Comparison of ENCODE assay signal across 18 mouse cellular contexts in the genomic region with DNA sequence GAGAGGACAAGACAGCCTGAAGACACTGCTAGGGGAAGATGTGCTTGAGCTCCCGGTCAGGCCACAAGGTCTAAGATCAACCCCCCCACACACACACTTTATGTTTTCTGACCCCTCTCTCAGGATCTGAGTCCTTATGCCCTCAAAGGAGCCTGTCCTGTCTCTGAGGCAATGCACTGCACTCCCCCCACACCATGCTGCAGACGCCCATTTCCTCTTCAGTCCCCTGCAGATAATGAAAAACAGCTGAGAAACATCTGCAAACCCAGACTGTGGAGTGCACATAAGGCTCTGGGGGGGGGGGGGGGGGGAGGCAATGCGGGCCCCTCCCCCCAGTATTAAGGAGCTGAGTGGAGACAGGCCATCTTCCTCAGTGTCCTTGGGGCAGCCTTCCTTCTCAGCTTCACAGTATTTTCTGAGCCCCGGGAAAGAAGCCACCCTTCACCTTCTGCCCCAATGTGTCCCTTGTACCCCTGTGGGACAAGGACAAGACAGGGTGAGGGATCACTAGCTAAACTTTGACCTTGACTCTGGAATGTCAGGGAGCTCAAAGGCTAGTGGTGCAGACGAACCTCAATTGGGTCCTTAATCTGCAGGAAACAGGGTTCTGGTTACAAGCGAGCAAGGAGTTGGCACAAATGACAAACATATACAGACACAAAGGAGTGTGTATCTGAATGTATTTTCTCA. TPM values are rescaled to one million over a fixed set of nuclear protein-coding genes. Genes with fewer than 3 reads are reported as not detected.
DNase-seq lines count a peak whose midpoint lies in the region; ATAC-seq and TF ChIP-seq lines count a peak whose summit lies in the region.
"Had no signal": no experiment of that assay in that cellular context is flagged by ENCODE, and none has a peak within 500 bp of the region (broad histone marks: within the 10 kb centered on the region; RNA-seq: fewer than 3 reads in every experiment).

No protein-coding gene starts in this region.

- H3K4me3 ChIP-seq in lung, embryonic 14.5 days (ENCODE audit: low read depth, low read length): no peak overlapping the region
- no peak overlapping the region for H3K4me3 ChIP-seq in embryonic facial prominence, embryonic 12.5 days
- H3K4me3 ChIP-seq in limb, embryonic 14.5 days (replicated peaks; ENCODE audit: low read length): no peak overlapping the region
- H3K4me3 ChIP-seq: heart, embryonic 12.5 days; hindbrain, embryonic 15.5 days; liver, embryonic 15.5 days; midbrain, embryonic 13.5 days had no signal

- no peaks in the 10 kb centered on the region; the same call in 1 of the 2 replicates for H3K9me3 ChIP-seq in lung, embryonic 14.5 days (ENCODE audit: low read depth, low read length)
- H3K9me3 ChIP-seq in embryonic facial prominence, embryonic 12.5 days: 0 out of 2 replicates have a peak, but pooled peaks cover 11% of the 10 kb centered on the region
- H3K9me3 ChIP-seq in limb, embryonic 14.5 days (ENCODE audit: control insufficient read depth, low read length): no peaks in the 10 kb centered on the region
- H3K9me3 ChIP-seq: liver, embryonic 15.5 days had no signal

- no peaks in the 10 kb centered on the region for H3K27me3 ChIP-seq in lung, embryonic 14.5 days (ENCODE audit: insufficient read depth, low read length)
- no peaks in the 10 kb centered on the region for H3K27me3 ChIP-seq in embryonic facial prominence, embryonic 12.5 days
- no peaks in the 10 kb centered on the region for H3K27me3 ChIP-seq in limb, embryonic 14.5 days (ENCODE audit: control insufficient read depth, insufficient read depth, low read length)
- H3K27me3 ChIP-seq: heart, embryonic 12.5 days; hindbrain, embryonic 15.5 days; liver, embryonic 15.5 days; midbrain, embryonic 13.5 days had no signal

- TF ChIP-seq POLR2A in limb, embryonic 14.5 days (IDR thresholded peaks at IDR 0.05; ENCODE audit: borderline replicate concordance, extremely low read depth, insufficient read depth, insufficient read length): no peak

- peak; percentile 87 for ATAC-seq in lung, embryonic 14.5 days (ENCODE audit: insufficient read depth)
- ATAC-seq in embryonic facial prominence, embryonic 12.5 days (ENCODE audit: insufficient number of reproducible peaks, insufficient read depth, low FRiP score, low TSS enrichment): peak; percentile 87
- peak; percentile 60; the same call in 1 of the 2 replicates for ATAC-seq in limb, embryonic 14.5 days (ENCODE audit: low FRiP score, low read depth)
- ATAC-seq: forebrain, embryonic 14.5 days; midbrain, embryonic 13.5 days had no signal

- 0 out of 2 replicates have a peak, but pooled peaks cover 6% of the 10 kb centered on the region for H3K4me1 ChIP-seq in lung, embryonic 14.5 days (ENCODE audit: insufficient read depth)
- H3K4me1 ChIP-seq in embryonic facial prominence, embryonic 12.5 days: peaks cover 14% of the 10 kb centered on the region
- H3K4me1 ChIP-seq in limb, embryonic 14.5 days (ENCODE audit: control insufficient read depth, insufficient read depth, low read length): peaks cover 11% of the 10 kb centered on the region
- H3K4me1 ChIP-seq: hindbrain, embryonic 15.5 days; liver, embryonic 15.5 days; midbrain, embryonic 13.5 days had no signal

- H3K27ac ChIP-seq in lung, embryonic 14.5 days (ENCODE audit: low read depth): no peak overlapping the region
- peak overlapping the region; percentile 70 for H3K27ac ChIP-seq in embryonic facial prominence, embryonic 12.5 days
- no peak overlapping the region for H3K27ac ChIP-seq in limb, embryonic 14.5 days (replicated peaks; ENCODE audit: low read depth, low read length)
- H3K27ac ChIP-seq: hindbrain, embryonic 15.5 days; liver, embryonic 15.5 days; midbrain, embryonic 13.5 days had no signal

- no peaks in the 10 kb centered on the region for H3K36me3 ChIP-seq in lung, embryonic 14.5 days (ENCODE audit: insufficient read depth)
- no peaks in the 10 kb centered on the region for H3K36me3 ChIP-seq in embryonic facial prominence, embryonic 12.5 days
- H3K36me3 ChIP-seq in limb, embryonic 14.5 days (ENCODE audit: control insufficient read depth, insufficient read depth, low read length): no peaks in the 10 kb centered on the region
- H3K36me3 ChIP-seq: heart, embryonic 12.5 days; hindbrain, embryonic 15.5 days; liver, embryonic 15.5 days; midbrain, embryonic 13.5 days had no signal

- peak; percentile 73 for DNase-seq in lung, embryonic 14.5 days
- no peak for DNase-seq in lung, postnatal 36 days
- DNase-seq in embryo, embryonic 10 days (ENCODE audit: low spot score): peak; percentile 57
- peak; percentile 63 for DNase-seq in limb, embryonic 14.5 days (ENCODE audit: low spot score)
- DNase-seq in left cerebral cortex, adult 18-20 months (ENCODE audit: low spot score in 2 of 2): no peak
- DNase-seq in cerebellum, postnatal 36 days: no peak
- DNase-seq in layer of hippocampus, postnatal 10 days (ENCODE audit: low spot score in 2 of 2): no peak
- DNase-seq: adrenal gland, postnatal 10 days; gastrocnemius, postnatal 14 days; kidney, postnatal 36 days; spleen, adult 18-20 months; thymus, adult 18-20 months had no signal

- TF ChIP-seq CTCF in lung, embryonic 14.5 days (IDR thresholded peaks at IDR 0.05; ENCODE audit: low read depth): no peak

- H3K9ac ChIP-seq in lung, embryonic 14.5 days: no peak overlapping the region
- H3K9ac ChIP-seq in embryonic facial prominence, embryonic 12.5 days: no peak overlapping the region
- H3K9ac ChIP-seq in limb, embryonic 14.5 days (ENCODE audit: low read depth, low read length, severe bottlenecking): no peak overlapping the region
- H3K9ac ChIP-seq: heart, embryonic 12.5 days; hindbrain, embryonic 15.5 days; liver, embryonic 15.5 days; midbrain, embryonic 13.5 days had no signal

- H3K4me2 ChIP-seq in lung, embryonic 14.5 days: no peak overlapping the region
- H3K4me2 ChIP-seq in embryonic facial prominence, embryonic 12.5 days (replicated peaks): no peak overlapping the region
- no peak overlapping the region for H3K4me2 ChIP-seq in limb, embryonic 14.5 days (replicated peaks; ENCODE audit: low read depth, low read length, severe bottlenecking)
- H3K4me2 ChIP-seq: heart, embryonic 12.5 days; hindbrain, embryonic 15.5 days; liver, embryonic 15.5 days; midbrain, embryonic 13.5 days had no signal

- WGBS in lung, embryonic 14.5 days: 45% methylated on average over 6 of the region's 6 CpGs
- 17% methylated on average over 6 of the region's 6 CpGs for WGBS in embryonic facial prominence, embryonic 12.5 days
- 33% methylated on average over 5 of the region's 6 CpGs for WGBS in limb, embryonic 14.5 days

RNA-seq across cellular contexts. Expression of a gene that starts 29.0 kb away (rescaled TPM):
- polyA plus RNA-seq in lung, embryonic 14.5 days (2014; fragmentation: Nextera tagmentation; extraction: Ambion mirVana): 0.39 and 0.42 TPM in 2 replicates
- polyA plus RNA-seq in embryonic facial prominence, embryonic 12.5 days (2016; fragmentation: Nextera tagmentation; extraction: Ambion mirVana): 0.33 and 0.51 TPM in 2 replicates
- 1.2 and 1.3 TPM in 2 replicates for polyA plus RNA-seq in limb, embryonic 14.5 days (2012; rRNA removed)
- 0.32 and 1.5 TPM in 2 replicates for polyA plus RNA-seq in limb, embryonic 14.5 days (2014; fragmentation: Nextera tagmentation; extraction: Ambion mirVana)
- total RNA-seq in left cerebral cortex, adult 18-20 months (2021): 1 to 10 TPM; 1.9 to 2.7 TPM
- under 1 TPM; 0.41 to 0.47 TPM for total RNA-seq in layer of hippocampus, postnatal 10 days (2021)
- polyA plus RNA-seq: liver, embryonic 15.5 days had no signal

RNA-seq across cellular contexts. Expression of a gene that starts 42.1 kb away (rescaled TPM):
- 63.0 and 74.6 TPM in 2 replicates for polyA plus RNA-seq in lung, embryonic 14.5 days (2014; fragmentation: Nextera tagmentation; extraction: Ambion mirVana)
- polyA plus RNA-seq in embryonic facial prominence, embryonic 12.5 days (2016; fragmentation: Nextera tagmentation; extraction: Ambion mirVana): 57.4 and 58.7 TPM in 2 replicates
- 291 and 326 TPM in 2 replicates for polyA plus RNA-seq in limb, embryonic 14.5 days (2012; rRNA removed)
- 204 and 224 TPM in 2 replicates for polyA plus RNA-seq in limb, embryonic 14.5 days (2014; fragmentation: Nextera tagmentation; extraction: Ambion mirVana)
- 1 to 10 TPM; 4.3 to 4.5 TPM for total RNA-seq in left cerebral cortex, adult 18-20 months (2021)
- 1 to 10 TPM; 7.3 to 7.4 TPM for total RNA-seq in layer of hippocampus, postnatal 10 days (2021)

Comparison
In these comparisons a context has a peak if more than half of its experiments do, and no peak if none do; other contexts are left out.
1. DNase-seq: peak in lung, embryonic 14.5 days (single experiment), embryo, embryonic 10 days (single experiment) and limb, embryonic 14.5 days (single experiment); none in lung, postnatal 36 days (single experiment), left cerebral cortex, adult 18-20 months (0 of 2), cerebellum, postnatal 36 days (0 of 2) and layer of hippocampus, postnatal 10 days (0 of 2).
2. Peak in every context shown above with its lines, with median percentiles within 50 percentile points of each other: ATAC-seq.